Mouse (Mus musculus) MEL-GATA-1-ER (cell line): ENCODE data around the gene Bmp5.

Source experiments
- DNase-seq: peaks from one replicate; pipeline ENCODE4 v3.0.0-alpha.2; 2012; ENCODE audit warnings: low read depth; ENCODE audit errors: extremely low read depth

Gene Bmp5

DNA sequence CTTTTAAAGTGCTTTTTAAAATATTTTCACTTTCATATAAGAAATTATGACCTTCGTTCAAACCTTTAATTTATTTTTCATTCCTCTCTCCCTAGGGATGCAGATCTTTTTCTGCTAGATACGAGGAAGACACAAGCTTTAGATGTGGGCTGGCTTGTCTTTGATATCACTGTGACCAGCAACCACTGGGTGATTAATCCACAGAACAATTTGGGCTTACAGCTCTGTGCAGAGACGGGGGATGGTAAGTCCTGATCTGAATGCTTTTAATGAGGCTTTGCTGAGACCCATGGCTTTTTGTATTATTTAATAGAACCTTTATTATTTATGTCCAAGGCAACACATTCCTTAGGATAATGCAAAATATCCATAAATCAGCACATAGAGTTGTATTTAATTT, 64.3 kb downstream of the Bmp5 start:
- no peak for DNase-seq

DNA sequence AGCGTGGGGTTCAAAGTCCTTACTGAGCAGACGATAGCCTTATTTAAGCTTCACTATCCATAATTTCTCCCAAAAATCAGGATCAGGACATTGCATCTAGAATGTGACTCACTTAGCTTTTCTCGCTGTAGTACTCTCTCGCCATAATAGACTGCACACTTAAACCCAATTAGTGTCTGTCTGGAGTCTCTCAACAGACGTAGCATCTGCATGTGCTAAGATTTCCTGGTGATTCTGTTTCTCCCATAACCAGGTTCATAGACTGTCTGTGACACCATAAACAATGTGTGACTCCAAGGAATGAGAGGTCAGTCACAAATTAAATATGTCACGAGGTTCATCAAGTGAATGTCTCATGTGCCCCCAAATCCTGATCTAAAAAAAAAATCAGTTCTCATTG, 65.7 kb downstream of the Bmp5 start:
- DNase-seq: no peak

DNA sequence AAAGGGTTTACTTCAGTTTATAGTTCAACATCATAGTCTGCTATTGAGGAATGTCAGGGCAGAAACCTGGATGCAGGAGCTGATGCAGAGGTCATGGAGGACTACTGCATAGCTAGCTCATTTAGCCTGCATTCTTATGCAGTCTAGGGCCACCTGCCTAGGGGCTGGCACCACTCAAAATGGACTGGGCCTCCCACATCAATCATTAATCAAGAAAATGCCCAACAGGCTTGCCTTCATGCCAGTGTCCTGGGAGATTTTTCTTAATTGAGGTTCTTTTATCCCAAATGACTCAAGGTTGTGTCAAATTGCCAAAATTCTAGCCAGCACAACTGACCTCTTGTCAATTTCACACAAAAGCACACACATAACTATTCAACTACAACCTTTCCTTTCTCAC, 70.8 kb downstream of the Bmp5 start:
- DNase-seq: no peak

DNA sequence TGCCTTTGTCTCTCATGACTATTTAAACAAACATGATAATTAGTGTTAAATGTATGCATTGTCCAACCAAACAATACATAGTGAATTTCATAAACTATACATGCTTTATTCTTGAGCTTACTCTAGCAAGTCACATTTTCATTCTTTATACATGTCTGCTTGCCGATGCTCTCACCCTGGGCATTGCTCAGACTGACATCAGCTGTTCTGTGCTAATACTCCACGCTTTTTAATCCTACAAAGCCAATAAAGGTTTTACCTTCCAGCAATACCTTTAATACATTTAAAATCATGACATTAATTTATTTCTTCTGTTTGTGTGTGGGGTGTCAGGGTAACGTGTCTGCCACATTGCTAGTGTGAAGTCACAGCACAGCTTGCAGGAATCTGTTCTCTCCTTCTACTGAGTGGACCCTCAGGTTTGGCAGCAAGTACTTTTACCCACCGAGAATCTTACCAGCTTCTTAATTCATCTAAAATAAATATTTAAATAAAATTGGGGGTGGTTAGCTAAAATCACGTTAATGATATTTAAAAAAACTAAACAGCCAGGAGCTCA, 75.6 kb downstream of the Bmp5 start:
- no peak for DNase-seq

DNA sequence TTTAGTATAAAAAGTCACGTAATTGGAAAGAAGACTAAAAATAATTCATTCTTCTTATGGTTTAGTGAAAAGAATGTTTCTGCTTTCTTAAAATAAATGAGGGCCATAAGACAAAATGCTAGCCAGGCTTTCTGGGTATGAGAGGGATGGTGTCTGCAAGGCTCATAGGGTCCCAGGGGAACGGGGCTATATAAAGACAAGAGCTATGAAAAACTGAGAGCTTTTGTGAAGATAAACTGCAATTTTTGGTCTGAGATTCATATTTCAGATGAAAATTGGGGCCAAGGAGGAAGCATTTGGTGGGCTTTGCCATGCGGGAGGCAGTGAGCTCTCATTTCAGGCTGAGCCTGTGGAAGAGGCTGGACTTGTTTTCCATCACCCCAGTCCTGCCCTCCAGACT, 83.0 kb downstream of the Bmp5 start:
- no peak for DNase-seq

DNA sequence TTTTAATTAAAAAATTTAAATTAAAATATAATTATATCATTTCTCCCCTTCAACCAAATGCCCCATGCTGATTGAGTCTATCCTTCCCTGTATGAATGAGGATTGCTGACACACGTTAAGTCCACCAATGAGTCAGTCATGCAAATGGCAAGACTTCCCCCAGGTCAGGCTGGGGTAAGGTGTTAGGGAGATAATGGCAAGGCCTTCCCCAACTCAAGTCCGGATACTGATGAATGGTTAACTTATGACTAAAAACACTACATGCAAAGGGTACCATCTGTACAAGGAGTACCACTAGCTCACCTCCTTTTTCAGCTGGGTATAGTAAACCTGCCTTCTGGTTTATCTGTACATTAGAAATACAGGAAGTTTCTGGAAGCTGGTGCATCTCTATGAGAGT, 83.8 kb downstream of the Bmp5 start:
- no peak for DNase-seq

DNA sequence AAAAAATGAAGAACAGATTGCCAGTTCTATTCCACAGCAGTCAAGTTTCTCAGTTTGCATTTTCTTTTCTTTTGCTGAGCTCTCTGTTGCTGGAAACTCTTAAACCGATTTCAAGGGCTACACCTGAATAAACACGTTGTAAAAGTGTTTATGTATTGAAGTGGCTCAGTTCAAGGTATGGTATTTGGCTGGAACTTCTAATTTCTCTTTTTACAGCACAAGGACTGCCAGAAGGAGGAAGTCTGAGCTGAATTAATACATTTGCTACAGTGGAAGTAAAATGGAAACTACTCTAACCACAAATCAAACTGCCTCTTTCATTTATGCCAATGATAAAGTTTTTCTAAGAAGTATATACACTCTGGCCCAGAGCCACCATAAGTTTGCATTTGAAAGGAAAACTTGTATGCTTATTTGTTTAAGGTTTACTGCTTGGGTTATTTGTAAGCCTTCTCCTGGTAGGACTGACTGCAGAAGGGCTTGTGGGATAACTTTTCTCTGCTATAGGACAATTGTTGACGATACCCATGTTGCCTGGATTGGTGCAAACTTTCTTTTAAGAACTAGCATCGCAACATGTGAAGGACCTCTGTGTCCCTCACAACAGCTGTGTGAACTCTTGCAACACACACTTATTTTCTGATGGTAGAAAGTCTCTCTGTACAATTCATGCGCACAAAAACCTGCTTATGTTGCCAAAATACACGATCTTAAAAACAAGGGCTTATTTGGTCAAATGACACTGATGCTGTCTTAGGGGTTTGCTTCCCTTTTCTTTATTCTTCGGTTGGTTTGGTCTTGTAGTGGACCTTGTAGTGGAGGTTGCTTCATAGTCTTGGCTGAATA, 95.4 kb downstream of the Bmp5 start:
- no peak for DNase-seq

DNA sequence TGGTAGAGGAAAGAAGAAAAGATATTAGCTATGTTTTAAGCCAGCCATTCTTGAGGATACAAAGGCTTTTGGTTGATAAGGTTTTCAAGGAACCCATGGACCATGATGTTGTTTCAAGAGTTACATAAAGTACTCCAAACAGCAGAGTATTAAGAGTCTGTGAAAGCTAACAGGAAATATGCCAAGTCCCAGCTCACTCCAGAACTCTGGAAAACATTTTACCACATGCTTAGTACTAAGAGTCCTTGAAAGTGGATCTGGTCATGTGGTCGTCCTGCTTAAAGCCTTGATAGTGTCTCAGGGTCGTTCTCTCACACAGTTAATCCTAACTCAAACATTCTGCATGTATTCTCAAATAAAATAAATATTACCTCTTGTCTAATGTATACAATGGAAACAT, 101.2 kb downstream of the Bmp5 start:
- no peak for DNase-seq

DNA sequence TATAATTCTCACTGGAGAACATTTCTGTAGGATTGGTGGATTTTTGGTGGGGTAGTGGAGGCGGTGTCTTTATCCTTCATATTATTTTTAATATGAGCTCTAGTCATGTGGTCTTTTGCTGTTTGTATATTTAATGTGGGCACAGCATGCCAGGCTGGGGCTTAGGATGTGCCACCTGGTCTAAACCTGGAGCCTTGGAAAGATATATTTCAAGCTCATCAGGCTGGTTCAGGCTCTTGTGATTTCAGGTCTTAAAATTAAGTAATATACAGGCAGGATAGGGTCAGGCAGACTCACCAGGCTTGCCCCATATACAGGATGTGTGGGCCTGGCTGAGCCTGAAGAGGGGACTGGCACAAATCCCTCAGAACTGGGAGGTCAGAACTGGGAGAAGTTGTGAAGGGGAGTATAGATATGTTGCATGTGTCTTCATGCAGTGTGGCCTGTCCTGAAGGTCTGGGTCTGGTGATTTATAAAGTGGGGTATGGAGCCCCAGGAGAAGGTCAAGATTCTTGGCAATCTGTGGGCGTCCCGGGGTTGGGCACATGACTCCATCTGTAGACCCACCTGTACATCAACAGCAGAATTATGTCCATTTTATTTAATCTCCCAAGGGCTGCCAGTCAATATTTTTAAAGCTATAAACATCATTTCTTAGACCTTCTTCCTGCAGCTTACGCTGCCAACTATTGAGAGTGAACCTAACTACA, 108.5 kb downstream of the Bmp5 start:
- no peak for DNase-seq

DNA sequence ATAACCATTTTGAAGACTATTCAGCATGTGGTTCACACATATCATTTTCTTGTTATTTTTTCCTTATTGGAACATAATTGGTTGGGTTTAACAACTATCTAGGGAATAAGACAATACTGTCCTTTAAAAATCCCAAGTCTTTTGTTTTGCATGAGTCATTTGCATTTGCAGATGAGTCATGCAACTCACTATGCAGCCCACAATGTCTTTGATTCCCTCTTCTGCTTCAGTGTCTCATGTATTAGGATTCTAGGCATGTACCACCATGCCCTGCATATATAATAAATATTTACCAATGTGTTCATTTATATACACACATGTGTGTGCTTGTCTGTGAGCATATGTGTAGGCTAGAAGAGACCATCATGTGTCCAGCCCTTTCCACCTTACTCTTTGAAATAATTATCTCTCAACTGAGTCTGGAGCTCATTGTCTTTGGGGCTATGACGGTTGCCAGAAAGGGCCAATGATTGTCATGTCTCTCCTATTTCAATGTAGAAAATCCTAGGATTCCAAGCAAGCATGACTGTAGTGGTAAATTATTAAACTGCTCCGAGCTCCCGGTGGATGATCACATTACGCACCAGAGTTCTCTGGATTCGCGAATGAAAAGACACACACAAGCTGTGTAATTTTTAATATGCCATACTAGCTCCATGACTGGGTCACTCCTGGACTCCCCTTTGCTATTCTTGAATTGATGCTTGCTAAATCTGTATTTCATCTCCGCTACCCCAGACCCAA, 111.8 kb downstream of the Bmp5 start:
- DNase-seq: no peak

DNA sequence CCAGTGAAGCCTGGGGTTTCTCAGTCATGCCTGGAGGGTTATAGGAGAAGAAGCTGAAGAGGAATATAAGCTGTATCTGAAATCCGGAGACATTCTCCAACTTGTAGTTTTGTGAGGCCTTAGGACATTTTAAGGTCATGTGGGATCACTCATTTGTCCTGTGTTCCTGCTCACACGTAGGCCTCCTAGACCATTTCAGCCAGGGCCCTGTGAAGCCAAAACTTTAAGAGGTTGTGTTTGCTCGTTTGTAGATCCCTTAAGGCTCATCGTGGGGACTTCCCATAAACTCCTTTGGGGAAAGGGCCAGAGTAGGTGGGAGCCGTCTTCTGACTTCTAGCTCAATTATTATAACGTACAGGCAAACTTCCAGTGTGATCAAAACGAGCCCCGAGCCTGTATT, 121.8 kb downstream of the Bmp5 start:
- DNase-seq: no peak

DNA sequence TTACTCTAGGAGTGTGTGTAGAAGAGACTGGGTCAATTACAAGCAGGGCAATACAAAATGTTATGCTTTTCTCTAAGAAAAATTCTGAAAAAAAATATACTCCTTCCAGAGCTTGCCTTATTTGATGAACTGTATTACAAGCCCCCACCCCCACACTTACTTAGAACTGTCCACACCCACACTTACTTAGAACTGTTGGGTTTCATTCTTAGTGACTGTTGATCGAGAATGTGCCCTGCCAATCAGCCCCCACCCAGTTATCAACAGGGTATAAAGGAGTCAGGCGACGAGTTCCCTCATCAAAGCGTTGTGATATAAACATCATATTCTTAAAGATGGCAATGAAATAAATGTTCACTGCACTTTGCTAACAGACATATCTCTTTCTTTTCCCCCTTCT, 122.9 kb downstream of the Bmp5 start:
- DNase-seq: no peak

DNA sequence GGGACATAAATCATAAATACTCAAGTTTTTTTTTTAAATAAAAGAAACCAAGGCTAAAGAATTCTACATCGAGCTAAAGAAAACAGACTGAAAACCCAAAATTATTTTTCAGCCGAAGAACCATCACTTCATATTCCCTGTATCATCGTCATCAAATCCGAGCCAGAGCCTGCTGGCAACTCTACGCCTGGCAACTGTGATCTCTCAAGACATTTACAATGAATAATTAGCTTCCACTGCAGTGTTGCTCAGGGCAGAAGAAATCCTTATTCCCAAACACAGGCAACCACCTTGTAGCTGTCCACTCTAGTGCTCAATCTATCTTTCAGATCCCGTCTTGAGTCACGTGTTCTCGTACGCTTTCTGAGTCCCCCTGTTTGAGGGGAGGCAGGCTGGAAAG, 126.1 kb downstream of the Bmp5 start:
- DNase-seq: no peak

DNA sequence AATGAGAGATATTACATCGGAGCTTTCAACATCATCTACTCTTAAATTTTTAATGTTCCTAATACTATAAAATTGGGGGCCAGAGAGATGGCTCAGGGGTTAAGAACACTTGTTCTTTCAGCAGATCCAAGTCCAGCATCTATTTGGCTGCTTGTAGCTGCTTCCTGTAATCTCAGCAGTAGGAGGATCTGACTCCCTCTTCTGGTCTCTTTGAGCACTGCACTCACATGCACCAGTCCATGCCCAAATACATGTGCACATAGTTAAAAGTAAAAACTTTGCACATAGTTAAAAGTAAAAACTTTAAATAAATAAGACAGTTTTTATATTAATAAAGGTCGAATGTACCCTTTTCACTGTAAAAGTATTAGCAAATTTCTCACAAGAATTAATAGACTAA, 130.3 kb downstream of the Bmp5 start:
- DNase-seq: peak; percentile 9

DNA sequence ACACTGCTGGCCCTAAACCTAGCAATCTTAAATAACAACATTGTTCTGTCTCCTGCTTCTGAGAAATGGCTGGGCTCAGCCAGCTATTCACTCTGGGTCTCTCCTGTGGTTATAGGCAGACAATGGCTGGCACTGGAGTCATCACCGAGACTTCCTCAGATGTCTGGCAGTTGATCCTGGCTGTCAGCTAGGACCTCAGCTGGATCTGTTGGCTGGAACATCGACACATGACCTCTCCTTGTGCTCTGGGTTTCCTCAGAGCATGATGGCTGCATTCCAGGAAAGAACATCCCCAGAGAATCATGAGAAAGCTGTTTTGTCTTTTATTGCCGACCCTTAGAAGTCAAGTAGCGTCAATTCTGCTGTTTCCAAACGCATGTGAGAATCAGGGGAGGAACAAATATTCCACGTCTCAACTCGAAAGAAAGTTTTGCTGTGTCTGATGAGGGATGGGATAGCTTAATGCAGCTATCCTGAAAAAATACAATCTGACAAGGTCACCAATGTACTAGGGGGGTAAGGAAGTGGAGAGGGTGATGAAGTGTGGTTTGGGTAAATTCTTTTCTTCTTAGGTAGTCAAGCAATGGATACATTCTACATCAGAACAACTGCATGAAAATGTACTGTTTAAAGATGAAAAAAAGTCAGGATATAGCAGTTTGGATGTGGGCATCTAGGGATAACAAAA, 135.1 kb downstream of the Bmp5 start:
- no peak for DNase-seq

DNA sequence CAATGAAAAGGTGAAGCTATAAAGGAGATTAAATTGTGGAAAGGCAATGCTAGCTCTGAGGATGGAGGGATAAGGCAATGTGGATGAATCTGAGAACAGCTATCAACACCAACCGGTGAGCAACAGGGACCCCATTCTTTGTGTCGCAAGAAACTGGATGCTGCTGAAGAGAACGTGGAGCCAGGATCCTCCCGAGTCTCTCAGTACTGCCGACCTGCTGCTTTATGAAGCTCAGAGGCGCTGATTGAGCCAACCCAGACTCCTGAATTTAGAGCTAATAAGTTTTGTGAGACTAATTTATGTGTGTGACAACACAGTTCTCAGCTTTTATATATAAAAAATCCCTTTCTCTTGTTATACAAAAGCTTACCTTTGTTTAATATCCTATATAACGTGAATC, 136.4 kb downstream of the Bmp5 start:
- DNase-seq: no peak

DNA sequence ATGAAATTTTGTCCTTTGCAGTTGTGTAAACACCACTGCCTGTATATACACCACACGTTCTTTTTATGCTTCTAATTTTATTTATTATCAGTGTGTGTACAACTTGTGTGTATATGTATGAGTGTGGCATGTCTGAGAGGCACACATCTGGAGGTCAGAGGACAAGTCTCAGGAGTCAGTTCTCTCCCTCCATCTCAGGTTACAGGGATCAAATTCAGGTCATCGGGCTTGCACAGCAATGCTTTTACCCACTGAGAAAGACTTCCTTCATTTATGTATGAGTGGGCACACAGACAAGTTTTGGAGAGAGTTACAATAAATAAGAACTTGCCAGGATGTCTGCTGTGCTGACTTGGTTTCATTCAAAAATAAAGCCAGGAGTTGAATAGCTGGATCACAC, 140.9 kb downstream of the Bmp5 start:
- no peak for DNase-seq

DNA sequence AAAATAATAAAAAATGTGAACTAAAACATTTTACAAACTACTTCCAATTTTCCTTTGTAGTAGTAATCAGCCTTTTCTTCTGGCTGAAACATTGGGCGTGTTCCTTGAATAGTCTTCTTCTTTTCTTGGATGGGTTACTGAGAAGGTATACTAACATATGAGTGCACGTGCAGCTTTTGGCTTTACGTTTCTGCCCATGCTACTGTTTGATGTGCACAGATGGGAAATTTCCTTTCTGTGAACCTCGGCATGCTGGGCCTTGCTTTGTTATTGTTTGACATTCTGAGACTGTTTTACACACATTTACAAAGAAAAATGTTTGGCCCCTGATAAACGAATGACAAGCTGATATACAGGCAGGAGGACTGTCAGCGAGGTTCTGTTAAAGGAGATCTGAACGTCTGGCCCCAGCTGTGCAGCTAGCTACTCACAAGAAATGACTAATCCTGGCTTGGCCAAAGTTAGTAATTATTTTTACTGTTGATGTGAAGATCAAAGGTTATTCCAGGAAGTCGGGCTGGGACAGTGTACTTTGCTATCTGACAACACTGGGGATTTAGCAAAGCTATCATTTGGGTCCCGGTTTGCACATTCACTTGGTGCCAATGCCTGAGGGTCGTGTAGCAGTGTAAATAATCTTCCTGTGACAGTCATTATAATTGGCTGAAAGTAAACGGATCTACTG, 152.2 kb downstream of the Bmp5 start:
- DNase-seq: no peak

DNA sequence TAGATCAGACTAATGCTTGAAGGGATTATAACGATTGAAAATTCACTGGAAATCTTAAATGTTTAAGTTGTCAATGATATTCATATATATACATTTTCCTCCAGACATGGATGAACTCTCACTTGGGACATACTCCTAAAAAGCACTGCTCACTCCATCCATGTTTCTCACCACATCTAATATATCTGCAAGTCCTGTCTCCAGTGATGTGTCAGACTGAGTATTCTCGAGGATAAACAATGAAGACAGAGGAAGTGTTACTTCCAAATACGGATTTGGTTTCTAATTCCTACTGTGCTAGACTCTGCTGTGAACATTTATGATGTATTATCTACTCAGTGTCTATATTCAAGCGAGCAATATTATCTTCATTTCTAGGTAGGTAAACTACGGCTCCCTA, 152.9 kb downstream of the Bmp5 start:
- DNase-seq: no peak

DNA sequence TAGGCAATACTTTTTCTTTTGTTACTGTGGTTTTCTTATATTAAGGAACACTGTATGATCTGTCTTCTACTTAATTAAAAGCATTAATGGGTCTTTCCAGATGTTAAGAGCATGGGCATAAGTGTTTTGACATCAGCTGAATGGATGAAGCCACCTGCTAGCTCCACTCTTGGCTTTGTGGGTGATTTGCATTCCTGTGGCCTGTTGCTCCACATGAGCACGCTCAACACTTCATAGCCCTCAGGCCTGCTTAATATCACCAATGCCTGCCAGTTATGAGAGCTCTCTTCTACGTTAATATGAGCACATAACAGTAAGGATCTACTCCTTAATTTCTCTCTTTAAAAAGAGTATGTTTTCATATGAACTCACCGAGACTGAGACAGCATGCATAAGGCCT, 169.5 kb downstream of the Bmp5 start:
- no peak for DNase-seq
